Mouse (Mus musculus) cortical plate, adult 2 months (tissue): ENCODE data around the gene Myh2. TPM values are rescaled to one million over a fixed set of nuclear protein-coding genes. Genes with fewer than 3 reads are reported as not detected.

ENCODE experiments used
- H3K27ac ChIP-seq: fragments of 200-500 bp; 2 replicates; pipeline ENCODE4 v1.5.1; 2012; ENCODE audit warnings: low read length, control low read depth, inconsistent platforms; ENCODE audit not compliant: insufficient read depth
- H3K4me1 ChIP-seq: fragments of 200-500 bp; 2 replicates; pipeline ENCODE4 v1.6.1; 2011; ENCODE audit warnings: low read length; ENCODE audit not compliant: control insufficient read depth, insufficient read depth
- H3K4me3 ChIP-seq: fragments of 200-500 bp; 2 replicates; pipeline ENCODE4 v1.5.1; 2011; ENCODE audit warnings: mild to moderate bottlenecking, low read length, control low read depth; ENCODE audit not compliant: insufficient read depth
- CTCF ChIP-seq: fragments of 200-500 bp; IDR thresholded peaks from 2 replicates; pipeline ENCODE4 v1.5.1; 2011; ENCODE audit warnings: mild to moderate bottlenecking, control low read depth, low read length; ENCODE audit not compliant: insufficient read depth; ENCODE audit errors: extremely low read depth
- POLR2A ChIP-seq: fragments of 200-500 bp; IDR thresholded peaks from 2 replicates; pipeline ENCODE4 v1.6.1; 2011; ENCODE audit warnings: mild to moderate bottlenecking, low read length, control low read depth; ENCODE audit not compliant: insufficient read depth; ENCODE audit errors: extremely low read depth
- polyA plus RNA-seq: library from polyadenylated mRNA; depleted of rRNA; stranded (reverse); fragments of >200 nt; gene quantifications from 2 replicates; pipeline ENCODE4 v1.2.3, GENCODE M21; 2012

Myh2 gene
- polyA plus RNA-seq, 1 experiment = 0.44 TPM

DNA sequence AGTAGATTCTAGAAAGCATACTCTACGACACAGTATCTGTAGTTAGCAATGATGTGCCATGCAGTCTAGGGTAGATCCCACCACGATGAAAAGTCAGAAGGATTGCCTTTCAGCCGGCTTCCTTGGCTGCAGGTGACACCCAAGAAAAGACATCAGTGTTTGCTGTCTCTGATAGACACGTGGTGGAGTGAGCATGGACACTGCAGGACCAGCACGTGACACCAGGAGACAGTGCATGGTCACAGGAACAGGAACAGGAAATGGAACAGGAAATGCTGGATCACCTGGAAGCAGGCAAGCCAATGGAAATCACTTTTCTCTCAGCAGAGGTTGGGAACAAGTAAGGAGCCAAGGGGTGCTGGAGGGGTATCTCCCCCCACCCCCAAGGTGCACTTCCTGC is 27.8 kb upstream of the Myh2 start:
- no peak overlapping the region for H3K4me3 ChIP-seq
- no peak overlapping the region for H3K27ac ChIP-seq
- H3K4me1 ChIP-seq = no peaks in the 10 kb centered on the region
- TF ChIP-seq POLR2A (no peak), CTCF (no peak)

DNA sequence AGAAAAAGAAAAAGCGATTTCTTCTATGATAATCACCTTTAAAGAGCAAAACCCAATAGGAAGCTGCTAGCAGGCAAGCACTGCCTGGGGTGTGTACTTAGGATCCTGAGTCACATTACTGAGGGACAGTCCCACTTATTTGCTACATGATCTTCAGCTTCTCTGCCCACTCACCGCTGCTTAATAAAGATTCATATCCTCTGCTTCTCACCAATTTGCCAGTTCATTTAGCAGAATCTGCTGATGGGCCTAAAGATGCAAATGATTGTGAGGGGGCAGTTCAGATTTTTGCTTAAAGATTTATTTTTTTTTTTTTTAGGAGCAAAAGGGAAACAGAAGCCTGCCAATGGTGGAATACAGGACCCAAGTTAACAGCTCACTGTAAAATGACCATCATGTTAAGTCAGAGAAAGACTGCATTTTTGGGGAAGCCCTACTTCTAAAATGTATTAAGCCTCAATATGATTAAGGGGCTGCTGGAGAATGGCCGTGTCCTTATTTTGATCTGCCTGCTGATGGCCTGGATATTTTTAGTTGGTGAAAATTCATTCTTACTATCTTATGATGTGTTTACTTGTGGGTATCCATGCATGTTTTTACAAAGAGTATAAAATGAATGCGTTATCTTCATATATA is 26.8 kb upstream of the Myh2 start:
- TF ChIP-seq POLR2A (no peak), CTCF (no peak)
- Histone ChIP-seq H3K4me3 (no peak overlapping the region), H3K4me1 (no peaks in the 10 kb centered on the region), H3K27ac (no peak overlapping the region)

DNA sequence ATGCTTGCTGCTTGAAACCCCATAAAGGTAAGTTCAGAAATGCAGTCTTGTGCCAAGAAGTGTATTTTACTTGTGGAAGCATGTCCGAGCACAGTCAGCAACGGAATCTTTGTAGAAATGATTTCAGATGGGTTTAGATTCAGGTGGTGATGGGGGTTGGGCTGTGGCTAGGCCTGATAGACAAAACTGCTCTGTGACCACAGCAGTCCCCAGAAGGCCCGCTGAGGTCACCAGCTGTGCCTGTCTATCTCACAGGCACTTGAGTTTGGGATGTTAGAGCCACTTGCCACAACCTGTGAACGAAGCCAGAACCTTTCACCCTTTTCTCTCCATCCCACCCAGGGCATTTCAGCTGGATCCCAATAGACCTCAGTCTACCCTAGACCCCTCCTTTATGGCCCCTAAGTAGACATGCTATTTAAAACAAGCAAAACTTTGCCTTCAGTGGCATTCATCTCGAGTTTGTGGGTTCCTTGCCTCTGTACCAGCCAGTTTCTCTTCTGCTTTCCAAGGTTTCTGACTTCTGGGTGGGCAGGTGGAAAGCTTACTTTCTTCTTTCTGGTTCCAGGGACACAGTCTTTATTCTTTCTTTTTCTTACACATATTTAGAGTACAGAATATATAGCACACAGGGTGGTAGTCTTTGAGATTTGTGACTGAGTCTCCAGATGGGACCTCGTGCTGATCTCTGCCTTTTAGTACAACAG is 26.1 kb upstream of the Myh2 start:
- TF ChIP-seq POLR2A = no peak

DNA sequence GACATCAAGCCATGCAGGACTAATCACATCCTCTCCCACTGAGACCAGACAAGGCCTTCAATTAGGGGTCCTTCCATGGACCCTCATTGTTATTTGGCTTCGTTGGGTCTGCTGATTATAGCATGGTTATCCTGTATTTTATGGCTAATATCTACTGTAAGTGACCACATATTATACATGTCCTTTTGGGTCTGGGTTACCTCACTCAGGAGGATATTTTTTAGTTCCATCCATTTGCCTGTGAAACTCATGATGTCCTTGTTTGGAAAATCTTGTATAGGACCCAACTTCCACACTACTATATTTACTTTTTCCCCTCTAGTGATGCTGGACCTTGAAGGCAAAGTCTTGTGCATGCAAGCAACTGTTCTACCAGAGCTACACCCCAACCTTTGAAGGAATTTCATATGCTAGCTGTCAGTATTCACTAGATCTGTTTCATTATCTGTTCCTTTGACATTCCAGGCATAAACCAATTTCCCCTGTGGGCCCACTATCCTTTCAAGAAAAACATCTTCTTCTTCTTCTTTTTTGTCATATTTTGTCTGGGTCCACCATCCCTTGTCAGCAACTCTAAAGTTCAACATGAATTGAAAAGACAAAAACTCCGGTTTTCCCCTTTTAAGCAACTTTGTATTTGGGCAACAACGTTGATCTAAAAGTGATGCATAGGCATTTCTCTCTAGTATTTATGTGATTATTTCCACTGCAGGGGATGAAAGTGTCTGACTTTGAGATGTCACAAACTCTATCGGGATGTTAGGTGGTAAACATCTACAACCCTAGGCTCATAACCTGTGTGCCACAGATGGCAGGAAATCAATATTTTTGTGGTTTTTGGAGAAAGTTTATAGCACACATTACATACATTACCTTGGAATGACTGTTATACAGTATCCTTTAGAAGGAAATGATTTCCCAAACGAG is 25.1 kb upstream of the Myh2 start:
- H3K4me1 ChIP-seq = no peaks in the 10 kb centered on the region
- no peak overlapping the region for H3K4me3 ChIP-seq
- no peak overlapping the region for H3K27ac ChIP-seq
- TF ChIP-seq POLR2A = no peak
- no peak for TF ChIP-seq CTCF

More for the DNA sequence above, 26.1 kb upstream of the Myh2 start:
- H3K27ac ChIP-seq = no peak overlapping the region
- H3K4me1 ChIP-seq = no peaks in the 10 kb centered on the region
- H3K4me3 ChIP-seq = no peak overlapping the region

GRCm38 (mm10) chr11:67146409-67147282 is 24.2 kb upstream of the Myh2 start:
- Histone ChIP-seq H3K27ac (no peak overlapping the region), H3K4me1 (no peaks in the 10 kb centered on the region), H3K4me3 (no peak overlapping the region)
- TF ChIP-seq POLR2A (no peak), CTCF (no peak)

DNA sequence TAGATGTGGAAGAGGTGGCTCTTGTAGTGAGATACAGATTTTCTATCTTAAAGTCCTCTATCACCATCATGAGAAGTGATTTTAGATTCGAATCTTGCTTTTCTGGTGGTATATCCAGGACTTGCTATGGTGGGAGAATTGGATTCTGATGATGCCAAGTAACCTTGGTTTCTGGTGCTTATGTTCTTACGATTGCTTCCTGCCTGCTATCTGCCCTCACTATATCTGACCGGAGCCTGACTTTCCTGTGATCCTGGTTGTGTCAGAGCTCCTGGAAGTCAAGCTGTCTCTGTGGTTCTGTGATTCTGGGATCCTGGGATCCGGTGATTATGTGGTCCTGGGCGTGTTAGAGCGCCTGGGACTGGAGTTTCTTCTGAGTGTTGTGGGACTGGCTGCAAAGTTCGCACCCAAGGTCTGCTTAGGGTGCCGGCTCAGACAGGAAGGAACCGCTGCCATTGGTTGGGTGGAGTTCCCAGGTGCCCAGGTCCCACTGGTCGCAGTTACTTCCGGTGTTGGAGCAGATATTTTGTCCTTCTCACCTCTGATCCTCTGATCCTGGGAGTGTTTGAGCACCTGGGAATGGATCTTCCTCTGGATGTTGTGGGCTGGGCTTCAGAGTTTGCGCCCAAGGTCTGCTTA is 23.4 kb upstream of the Myh2 start:
- Histone ChIP-seq H3K27ac (no peak overlapping the region), H3K4me1 (no peaks in the 10 kb centered on the region), H3K4me3 (no peak overlapping the region)
- TF ChIP-seq POLR2A (no peak), CTCF (no peak)

GRCm38 (mm10) chr11:67148286-67149012 is 22.4 kb upstream of the Myh2 start:
- no peaks in the 10 kb centered on the region for H3K4me1 ChIP-seq
- no peak for TF ChIP-seq POLR2A
- TF ChIP-seq CTCF = no peak
- H3K27ac ChIP-seq = no peak overlapping the region
- no peak overlapping the region for H3K4me3 ChIP-seq

DNA sequence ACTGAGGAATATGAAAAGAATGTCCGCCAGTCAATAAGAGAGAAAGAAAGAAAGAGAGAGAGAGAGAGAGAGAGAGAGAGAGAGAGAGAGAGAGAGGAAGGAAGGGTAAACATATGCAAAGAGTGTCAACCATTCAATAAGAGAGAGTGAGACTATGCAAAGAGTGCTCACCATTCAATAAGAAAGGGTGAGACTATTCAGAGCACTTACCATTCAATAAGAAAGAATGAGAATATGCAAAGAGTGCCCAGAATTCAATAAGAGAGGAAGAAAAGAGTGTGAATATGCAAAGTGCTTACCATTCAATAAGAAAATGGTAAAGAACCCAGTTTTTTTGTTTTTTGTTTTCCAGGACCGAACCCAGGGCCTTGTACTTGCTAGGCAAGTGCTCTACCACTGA is 20.6 kb upstream of the Myh2 start:
- no peak overlapping the region for H3K27ac ChIP-seq
- no peak overlapping the region for H3K4me3 ChIP-seq
- TF ChIP-seq POLR2A (no peak), CTCF (no peak)
- no peaks in the 10 kb centered on the region for H3K4me1 ChIP-seq

DNA sequence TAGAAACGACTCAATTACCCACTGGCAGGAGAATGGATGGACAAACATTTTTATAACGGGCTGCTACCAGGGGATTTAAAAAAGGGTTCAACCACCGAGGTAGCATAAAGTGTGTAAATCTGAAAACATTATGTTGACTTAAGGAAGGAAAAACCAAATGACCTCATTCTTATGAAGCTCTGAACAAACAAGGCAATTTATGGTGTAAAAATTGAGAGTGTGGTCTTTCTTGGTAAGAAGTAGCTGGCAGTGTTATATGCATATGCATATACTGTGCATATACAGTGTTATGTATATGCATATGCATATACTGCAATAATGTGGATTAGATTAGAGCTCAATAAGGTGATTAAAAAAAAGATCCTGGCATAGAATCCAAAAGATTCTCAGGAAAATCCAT is 19.7 kb upstream of the Myh2 start:
- no peak overlapping the region for H3K27ac ChIP-seq
- TF ChIP-seq POLR2A = no peak
- no peak for TF ChIP-seq CTCF
- H3K4me3 ChIP-seq = no peak overlapping the region
- H3K4me1 ChIP-seq = no peaks in the 10 kb centered on the region
